Mouse (Mus musculus) splenic B cell, adult 2 months (primary cell): ENCODE measurements around the gene Mmel1.

Source experiments
- DNase-seq: peaks from one replicate; pipeline ENCODE4 v3.0.0-alpha.2; 2011; ENCODE audit warnings: low read depth, low spot score
- H3K27me3 ChIP-seq: 2 replicates; pipeline ENCODE4 v1.6.1; 2012; ENCODE audit warnings: mild to moderate bottlenecking, low read length, moderate library complexity, mixed read lengths; ENCODE audit not compliant: control insufficient read depth, poor library complexity, insufficient read depth, severe bottlenecking
- H3K36me3 ChIP-seq: 2 replicates; pipeline ENCODE4 v1.6.1; 2012; ENCODE audit warnings: mild to moderate bottlenecking, low read length, moderate library complexity, mixed read lengths; ENCODE audit not compliant: control insufficient read depth, poor library complexity, insufficient read depth, severe bottlenecking

Mmel1 gene

DNA sequence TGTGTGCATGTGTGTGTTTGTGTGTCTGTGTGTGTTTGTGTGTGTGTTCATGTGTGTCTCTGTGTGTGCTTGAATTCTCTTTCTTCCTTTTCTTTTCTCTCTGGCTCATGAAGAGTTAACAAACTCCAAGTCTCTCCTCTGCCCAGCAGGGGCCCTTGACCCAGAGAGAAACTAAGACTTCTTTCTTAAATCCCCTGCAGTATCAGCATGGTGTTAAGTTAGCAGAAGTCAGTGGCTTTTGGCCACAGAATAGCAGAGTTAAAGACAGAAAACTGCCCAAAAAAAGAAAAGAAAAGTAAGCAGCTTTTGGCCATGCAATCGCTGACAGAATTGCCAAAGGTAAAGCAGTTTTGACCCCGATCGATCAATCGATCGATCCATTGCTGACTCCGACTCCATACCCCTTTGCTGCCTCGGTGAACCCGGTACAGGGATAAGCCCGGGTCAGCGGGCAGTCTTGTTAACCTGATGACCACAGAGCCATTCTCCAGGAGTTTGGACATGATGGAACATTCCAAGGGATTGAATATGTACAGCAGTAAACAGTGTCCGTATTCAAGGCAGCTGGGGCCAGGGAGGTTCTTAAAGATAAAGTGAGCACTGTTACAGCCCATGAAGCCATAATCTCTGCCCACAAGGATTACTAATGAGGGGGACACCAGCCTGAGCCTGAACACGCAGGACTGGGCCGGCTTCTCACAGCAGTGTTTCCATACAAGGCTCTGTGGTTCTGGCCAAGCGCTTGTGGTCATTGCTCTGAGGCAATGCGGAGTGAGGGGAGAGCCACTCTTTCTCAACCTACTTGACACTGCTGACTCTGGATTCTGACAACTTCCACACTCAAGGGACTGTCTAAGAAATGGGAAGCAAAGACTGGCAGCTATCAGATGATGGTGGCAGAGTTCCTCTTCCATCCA, 41.5 kb downstream of the Mmel1 start:
- H3K36me3 ChIP-seq: no peaks in the 10 kb centered on the region
- no peak for DNase-seq
- no peaks in the 10 kb centered on the region for H3K27me3 ChIP-seq

DNA sequence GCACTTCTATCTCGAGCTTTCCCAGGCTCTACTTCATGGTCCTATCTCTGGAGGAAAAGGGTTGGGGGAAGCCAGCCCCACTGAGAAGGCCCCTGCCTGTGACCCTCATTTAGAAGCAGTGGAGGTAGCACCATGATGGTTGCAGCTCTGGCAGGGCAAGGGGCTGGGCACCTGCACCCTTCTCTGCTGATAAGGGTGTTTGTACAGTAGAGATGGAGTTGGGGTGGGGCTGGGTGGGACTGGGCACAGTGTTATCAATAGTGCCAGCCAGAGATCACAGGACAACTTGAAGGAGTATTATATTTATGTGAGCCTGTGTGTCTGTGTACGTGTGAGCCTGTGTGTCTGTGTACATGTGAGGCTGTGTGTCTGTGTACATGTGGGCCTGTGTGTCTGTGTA, 42.3 kb downstream of the Mmel1 start:
- no peaks in the 10 kb centered on the region for H3K27me3 ChIP-seq
- DNase-seq: no peak
- no peaks in the 10 kb centered on the region for H3K36me3 ChIP-seq

DNA sequence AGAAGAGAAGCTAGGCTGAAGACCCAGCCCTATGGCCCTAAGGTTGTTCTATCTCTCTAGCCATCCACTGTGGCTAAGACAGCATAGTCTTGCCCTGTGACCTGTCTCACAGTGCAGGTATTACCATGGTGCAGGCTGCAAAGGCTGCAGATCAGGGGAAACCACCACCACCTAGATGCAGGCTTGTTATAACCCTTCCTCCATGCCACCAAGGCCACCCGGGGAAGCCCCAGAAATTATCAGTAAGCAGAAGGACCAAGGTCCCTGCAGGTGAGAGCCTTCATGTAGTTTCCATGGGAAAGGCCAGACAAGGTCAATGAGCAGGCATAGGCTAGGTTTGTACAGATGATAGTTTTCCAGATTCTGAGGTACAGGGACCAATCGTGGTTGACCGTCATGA, 44.5 kb downstream of the Mmel1 start:
- no peaks in the 10 kb centered on the region for H3K27me3 ChIP-seq
- peaks cover 9% of the 10 kb centered on the region for H3K36me3 ChIP-seq
- no peak for DNase-seq

GRCm38 (mm10) chr4:154914252-154914651, 44.9 kb downstream of the Mmel1 start:
- Histone ChIP-seq H3K27me3 (no peaks in the 10 kb centered on the region), H3K36me3 (peaks cover 9% of the 10 kb centered on the region)
- no peak for DNase-seq

DNA sequence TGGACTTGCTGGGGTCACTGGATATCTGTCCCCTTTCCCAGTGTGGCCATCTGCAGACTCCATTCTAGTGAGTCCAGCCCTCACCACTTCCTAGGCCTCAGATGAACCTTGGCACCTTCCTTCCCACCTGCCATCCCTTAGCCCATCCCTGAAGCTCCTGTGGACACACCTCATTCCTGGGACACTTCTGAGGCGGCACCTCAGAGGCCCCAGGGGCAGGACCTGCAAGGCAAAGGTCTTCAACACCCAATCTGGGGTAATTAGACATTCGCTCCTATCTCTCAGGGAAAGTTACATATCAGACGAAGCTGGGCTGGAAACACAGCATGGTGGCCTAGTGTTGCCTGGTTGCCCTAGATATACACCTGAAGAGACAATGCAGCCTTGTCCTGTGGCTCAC, 45.3 kb downstream of the Mmel1 start:
- no peak for DNase-seq

DNA sequence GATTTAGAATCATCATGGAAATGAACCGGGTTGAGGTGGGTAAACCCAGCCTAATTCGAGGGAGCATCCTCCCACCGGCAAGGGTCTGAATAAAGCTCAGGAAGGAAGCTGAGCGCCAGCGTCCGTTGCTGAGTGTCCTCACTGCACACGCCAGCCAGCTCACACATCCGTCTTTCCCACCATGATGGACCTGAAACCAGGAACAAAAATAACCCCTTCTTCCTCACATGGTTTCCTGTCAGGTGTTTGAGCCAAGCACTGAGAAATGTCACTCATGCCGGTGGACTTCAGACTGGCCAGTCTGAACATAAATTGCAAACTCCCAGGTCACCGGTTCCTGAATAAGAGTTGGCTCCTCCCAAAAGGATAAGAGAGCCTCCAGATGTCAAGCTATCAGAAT, 45.9 kb downstream of the Mmel1 start:
- no peak for DNase-seq
- H3K36me3 ChIP-seq: peaks cover 9% of the 10 kb centered on the region
- no peaks in the 10 kb centered on the region for H3K27me3 ChIP-seq

More for the DNA sequence above, 45.3 kb downstream of the Mmel1 start:
- peaks cover 9% of the 10 kb centered on the region for H3K36me3 ChIP-seq
- H3K27me3 ChIP-seq: no peaks in the 10 kb centered on the region

DNA sequence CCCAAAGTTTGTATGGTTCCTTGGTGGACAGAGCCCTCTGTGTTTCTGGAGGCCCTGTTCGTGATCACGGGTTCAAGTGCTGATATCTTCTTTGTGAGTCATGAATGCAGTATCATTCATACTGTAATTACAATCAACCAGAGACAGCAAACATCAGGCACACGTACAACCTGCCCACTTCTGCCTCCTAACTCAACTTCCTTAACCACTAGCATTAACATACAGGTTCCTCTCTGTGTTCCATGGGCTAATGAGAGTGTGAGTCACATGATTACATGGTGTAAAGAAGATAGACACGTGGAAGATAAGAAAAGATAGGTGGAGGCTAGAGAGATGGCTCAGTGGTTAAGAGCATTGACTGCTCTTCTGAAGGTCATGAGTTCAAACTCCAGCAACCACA, 47.3 kb downstream of the Mmel1 start:
- DNase-seq: no peak
- H3K36me3 ChIP-seq: peaks cover 10% of the 10 kb centered on the region
- H3K27me3 ChIP-seq: no peaks in the 10 kb centered on the region

GRCm38 (mm10) chr4:154922291-154922690, 52.9 kb downstream of the Mmel1 start:
- Histone ChIP-seq H3K27me3 (no peaks in the 10 kb centered on the region), H3K36me3 (peaks cover 10% of the 10 kb centered on the region)
- no peak for DNase-seq

DNA sequence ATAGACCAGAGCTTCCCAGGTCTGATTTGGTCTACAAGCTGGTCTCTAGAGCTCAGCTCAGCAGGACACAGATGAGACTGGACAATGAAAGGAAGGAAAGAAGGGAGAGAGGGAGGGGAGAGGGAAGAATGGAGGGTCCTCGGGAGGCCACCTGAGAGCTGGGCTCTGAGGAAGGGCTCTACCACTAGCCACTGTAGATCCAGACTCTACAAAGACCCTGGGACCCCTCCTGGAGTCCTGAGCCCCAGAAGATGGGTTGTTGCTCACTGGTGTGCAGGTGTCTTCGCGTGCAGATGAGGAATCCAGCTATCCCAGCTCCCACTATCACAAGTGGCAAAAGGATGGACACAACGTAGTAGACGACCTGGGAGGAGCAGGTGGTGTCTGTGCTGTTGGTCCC, 53.5 kb downstream of the Mmel1 start:
- H3K36me3 ChIP-seq: peaks cover 5% of the 10 kb centered on the region
- DNase-seq: no peak
- H3K27me3 ChIP-seq: no peaks in the 10 kb centered on the region

GRCm38 (mm10) chr4:154925413-154925812, 56.0 kb downstream of the Mmel1 start:
- Histone ChIP-seq H3K27me3 (no peaks in the 10 kb centered on the region), H3K36me3 (peaks cover 2% of the 10 kb centered on the region)
- peak; percentile 72 for DNase-seq

DNA sequence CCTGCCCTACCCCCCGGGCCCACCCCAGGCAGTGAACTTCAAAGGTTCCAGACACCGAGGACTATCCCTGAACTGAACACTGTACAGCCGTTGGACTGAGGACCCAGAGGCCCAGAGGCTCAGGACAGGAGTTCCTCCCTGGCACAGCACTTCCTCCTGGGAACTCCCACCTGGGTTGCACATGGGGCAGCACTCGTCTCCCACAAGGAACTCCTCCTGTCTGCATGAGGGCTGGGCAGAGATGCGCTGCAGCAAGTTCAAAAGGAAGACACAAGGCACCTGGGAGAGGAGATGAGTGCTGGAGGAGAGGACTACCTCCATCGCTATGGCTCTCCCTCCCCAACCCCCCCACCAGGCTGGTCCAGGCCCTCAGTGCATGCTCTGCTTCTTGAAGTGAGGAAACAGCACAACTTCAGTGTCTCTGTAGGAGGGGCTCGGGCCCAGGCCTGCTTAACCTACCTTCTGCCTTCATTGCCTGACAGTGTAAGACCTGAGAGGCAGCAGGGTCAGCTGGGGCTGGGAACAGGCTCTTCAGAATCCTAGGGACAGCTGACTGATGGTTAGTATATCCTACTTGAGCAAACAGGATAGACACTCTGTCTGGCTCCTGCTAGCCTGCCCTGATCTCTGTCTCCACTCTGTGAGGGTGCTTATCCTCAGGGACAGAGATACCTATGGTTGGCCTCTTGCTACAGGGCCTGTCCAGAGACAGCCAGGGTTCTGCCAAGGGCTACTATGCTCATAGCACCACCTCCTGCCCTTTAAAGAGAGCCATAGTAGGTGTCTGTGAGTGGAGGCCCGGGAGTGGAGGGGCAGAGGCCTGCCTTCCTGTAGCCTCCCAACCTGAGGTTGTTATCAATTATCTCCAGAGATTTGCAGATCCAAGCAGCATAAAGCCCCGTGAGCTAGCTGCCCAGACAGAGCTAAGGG, 57.8 kb downstream of the Mmel1 start:
- H3K27me3 ChIP-seq: no peaks in the 10 kb centered on the region
- no peaks in the 10 kb centered on the region; the same call in none of the 2 replicates for H3K36me3 ChIP-seq
- DNase-seq: no peak

DNA sequence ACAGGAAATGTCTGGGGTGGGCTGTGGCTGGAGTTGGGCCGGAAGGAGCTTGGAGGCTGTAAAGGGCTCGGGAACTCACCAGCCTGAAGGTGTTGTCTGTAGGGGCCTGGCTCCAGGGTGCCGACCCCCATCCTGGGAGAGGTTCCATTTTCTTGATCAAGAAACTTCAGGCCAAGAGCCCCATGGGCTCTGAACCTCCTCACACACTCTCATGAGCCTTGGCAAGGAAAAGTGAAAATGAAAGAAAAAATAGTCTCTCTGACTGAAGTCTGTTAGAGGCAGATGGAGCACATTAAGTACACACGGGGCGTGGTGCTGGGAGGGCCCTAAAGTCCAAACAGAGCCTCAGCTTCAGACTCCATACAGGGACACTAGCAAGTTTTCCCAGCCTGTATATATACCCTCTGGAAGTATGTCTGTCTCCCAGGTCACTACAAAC, 58.5 kb downstream of the Mmel1 start:
- Histone ChIP-seq H3K27me3 (no peaks in the 10 kb centered on the region), H3K36me3 (no peaks in the 10 kb centered on the region; the same call in none of the 2 replicates)
- peak; percentile 56 for DNase-seq

GRCm38 (mm10) chr4:154928395-154929087, 59.2 kb downstream of the Mmel1 start, which contains the start of gene Tnfrsf14:
TSS of gene Tnfrsf14 (minus strand) at chr4:154928563.
- H3K36me3 ChIP-seq: no peaks in the 10 kb centered on the region; the same call in none of the 2 replicates
- H3K27me3 ChIP-seq: no peaks in the 10 kb centered on the region
- DNase-seq: no peak

DNA sequence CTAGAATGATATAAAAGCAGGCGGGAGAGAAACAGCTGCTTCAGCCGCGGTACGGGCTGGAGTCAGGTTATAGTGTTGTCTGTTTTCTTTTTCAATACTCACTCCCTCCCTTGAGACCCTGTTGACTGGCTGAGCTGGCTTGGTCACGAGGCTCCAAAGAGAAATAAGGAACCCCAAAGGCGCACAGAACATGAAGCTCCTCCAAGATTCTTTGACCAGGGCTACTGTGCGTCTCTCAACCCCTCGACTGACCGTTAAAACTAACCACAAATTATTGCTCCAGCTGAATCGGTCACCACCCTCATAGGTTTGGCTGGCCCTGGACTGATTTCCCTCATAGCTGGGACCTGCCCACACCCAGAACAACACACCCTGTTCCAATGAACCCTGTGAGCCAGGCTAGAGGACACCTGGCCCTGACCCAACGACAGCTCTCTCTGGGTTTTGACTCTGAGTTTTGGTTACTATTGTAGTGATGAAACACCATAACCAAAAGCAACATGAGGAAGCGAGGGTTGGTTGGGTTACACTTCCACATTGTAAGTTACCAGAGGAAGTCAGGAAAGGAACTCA, 59.8 kb downstream of the Mmel1 start:
- DNase-seq: peak; percentile 65
- H3K27me3 ChIP-seq: no peaks in the 10 kb centered on the region
- H3K36me3 ChIP-seq: no peaks in the 10 kb centered on the region; the same call in none of the 2 replicates
